Comparison of ENCODE assay signal across 21 mouse cellular contexts in genomic region chr12:75425882-75426281, GRCm38 (mm10). TPM values are rescaled to one million over a fixed set of nuclear protein-coding genes. Genes with fewer than 3 reads are reported as not detected.
A peak's percentile ranks its signal among the peaks of the same experiment; 100 is the strongest.
DNase-seq lines count a peak whose midpoint lies in the region; ATAC-seq and TF ChIP-seq lines count a peak whose summit lies in the region.
"Had no signal": no experiment of that assay in that cellular context is flagged by ENCODE, and none has a peak within 500 bp of the region (broad histone marks: within the 10 kb centered on the region; RNA-seq: fewer than 3 reads in every experiment).

No protein-coding gene starts in this region.

- no peaks in the 10 kb centered on the region for H3K36me3 ChIP-seq in kidney, adult 2 months (ENCODE audit: control insufficient read depth, insufficient read depth, low read length)
- no peaks in the 10 kb centered on the region for H3K36me3 ChIP-seq in kidney, embryonic 14.5 days (ENCODE audit: control insufficient read depth, insufficient read depth, low read length)
- H3K36me3 ChIP-seq: embryonic facial prominence, embryonic 15.5 days; forebrain, embryonic 10.5 days; heart, embryonic 12.5 days; hindbrain, embryonic 10.5 days had no signal

- ATAC-seq in kidney, embryonic 14.5 days (ENCODE audit: low FRiP score, low TSS enrichment), result no peak
- ATAC-seq in inflammation-experienced regulatory T-cells, adult 6 months, result no peak
- ATAC-seq: activated CD4-positive, CD25-positive, alpha-beta regulatory T cell, adult 4 months; forebrain, embryonic 14.5 days had no signal

- H3K4me1 ChIP-seq in kidney, adult 2 months (ENCODE audit: control insufficient read depth, insufficient read depth, low read length), result no peaks in the 10 kb centered on the region
- 0 out of 2 replicates have a peak, but pooled peaks cover 3% of the 10 kb centered on the region for H3K4me1 ChIP-seq in kidney, embryonic 14.5 days (ENCODE audit: control insufficient read depth, insufficient read depth, low read length)
- H3K4me1 ChIP-seq: embryonic facial prominence, embryonic 15.5 days; forebrain, embryonic 10.5 days; heart, embryonic 12.5 days; hindbrain, embryonic 10.5 days had no signal

- no peak overlapping the region for H3K9ac ChIP-seq in kidney, embryonic 14.5 days (ENCODE audit: low read depth, low read length)
- H3K9ac ChIP-seq: embryonic facial prominence, embryonic 15.5 days; heart, embryonic 12.5 days; hindbrain, embryonic 14.5 days had no signal

- no peaks in the 10 kb centered on the region for H3K27me3 ChIP-seq in kidney, adult 2 months (replicated peaks; ENCODE audit: control insufficient read depth, insufficient read depth, low read length)
- H3K27me3 ChIP-seq in kidney, embryonic 14.5 days (ENCODE audit: control insufficient read depth, insufficient read depth, low read length), result no peaks in the 10 kb centered on the region
- H3K27me3 ChIP-seq: embryonic facial prominence, embryonic 15.5 days; heart, embryonic 12.5 days had no signal

- H3K27ac ChIP-seq in kidney, adult 2 months (ENCODE audit: insufficient read depth, low read depth, low read length), result peak overlapping the region; percentile 47; the same call in 1 of the 2 replicates
- no peak overlapping the region for H3K27ac ChIP-seq in kidney, embryonic 14.5 days (ENCODE audit: low read depth, low read length)
- H3K27ac ChIP-seq: embryonic facial prominence, embryonic 15.5 days; forebrain, embryonic 10.5 days; hindbrain, embryonic 10.5 days; hindbrain, embryonic 14.5 days had no signal

- DNase-seq in kidney, adult 2 months, result no peak
- DNase-seq in kidney, adult 9 months, result no peak
- DNase-seq in kidney, postnatal 10 days, result peak; percentile 18
- DNase-seq in Muller cell, postnatal 12 days (ENCODE audit: inconsistent ontology term), result peak; percentile 73
- DNase-seq in cerebellum, postnatal 10 days, result no peak
- DNase-seq: adrenal gland, postnatal 14 days; cerebellum, adult 18-20 months; cerebellum, adult 9-11 months; gastrocnemius, postnatal 10 days had no signal

- H3K9me3 ChIP-seq in kidney, embryonic 14.5 days (ENCODE audit: control insufficient read depth, low read length), result no peaks in the 10 kb centered on the region
- H3K9me3 ChIP-seq: embryonic facial prominence, embryonic 15.5 days; forebrain, embryonic 10.5 days; heart, embryonic 12.5 days; hindbrain, embryonic 10.5 days had no signal

- TF ChIP-seq CTCF in kidney, adult 2 months (conservative IDR thresholded peaks at IDR 0.05; ENCODE audit: insufficient read depth, insufficient read length, low read depth, low read length), result no peak

- H3K4me3 ChIP-seq in kidney, adult 2 months (ENCODE audit: insufficient read depth, low read depth, low read length), result no peak overlapping the region
- no peak overlapping the region for H3K4me3 ChIP-seq in kidney, embryonic 14.5 days (ENCODE audit: low read length)
- H3K4me3 ChIP-seq: embryonic facial prominence, embryonic 15.5 days; erythroblast, embryonic 14.5 days; forebrain, embryonic 10.5 days; heart, embryonic 12.5 days; hindbrain, embryonic 10.5 days had no signal

- H3K4me2 ChIP-seq in kidney, embryonic 14.5 days (replicated peaks; ENCODE audit: low read depth, low read length), result no peak overlapping the region
- H3K4me2 ChIP-seq: embryonic facial prominence, embryonic 15.5 days; heart, embryonic 12.5 days; hindbrain, embryonic 14.5 days had no signal

- WGBS in kidney, adult 2 months, result 76% methylated on average over 7 of the region's 7 CpGs
- WGBS in kidney, embryonic 14.5 days, result 78% methylated on average over 7 of the region's 7 CpGs

- no peak for TF ChIP-seq POLR2A in kidney, adult 2 months (IDR thresholded peaks at IDR 0.05; ENCODE audit: low read depth, low read length)

RNA-seq across cellular contexts. Expression of gene Gphb5, which starts 9.3 kb away (rescaled TPM):
- not detected in 2 replicates for polyA plus RNA-seq in kidney, adult 2 months (2012; rRNA removed)
- polyA plus RNA-seq in kidney, embryonic 14.5 days (2014; fragmentation: Nextera tagmentation; extraction: Ambion mirVana), result not detected in 2 replicates
- polyA plus RNA-seq in inflammation-experienced regulatory T-cells, adult 6 months (2017; shearing (Covaris generic)), result not detected
- polyA plus RNA-seq: activated CD4-positive, CD25-positive, alpha-beta regulatory T cell, adult 4 months; embryonic facial prominence, embryonic 11.5 days; embryonic facial prominence, embryonic 15.5 days; erythroblast, embryonic 14.5 days; forebrain, embryonic 10.5 days; forebrain, embryonic 14.5 days; gonadal fat pad, adult 2 months; heart, embryonic 12.5 days; hindbrain, embryonic 10.5 days; hindbrain, embryonic 14.5 days had no signal

Comparison
In these comparisons a context has a peak if more than half of its experiments do, and no peak if none do; other contexts are left out.
1. DNase-seq: peak in kidney, postnatal 10 days (single experiment) and Muller cell, postnatal 12 days (single experiment); none in kidney, adult 2 months (single experiment), kidney, adult 9 months (single experiment) and cerebellum, postnatal 10 days (0 of 2).